Mouse (Mus musculus) intestine, postnatal 0 days (tissue): ENCODE data around the gene Clec1a. TPM values are rescaled to one million over a fixed set of nuclear protein-coding genes. Genes with fewer than 3 reads are reported as not detected.

Experiments
- ATAC-seq: fragments of 200-750 bp; cut with Nextera tagmentation; 2 replicates; pipeline ENCODE4 v1.8.0; 2017; ENCODE audit warnings: mild to moderate bottlenecking, moderate TSS enrichment, moderate library complexity
- H3K27ac ChIP-seq: fragments of 300-500 bp; sonication (generic); 2 replicates; pipeline ENCODE4 v1.5.1; 2014; ENCODE audit warnings: mild to moderate bottlenecking, low read depth, low read length, moderate library complexity
- H3K27me3 ChIP-seq: fragments of 300-500 bp; sonication (generic); replicated peaks from 2 replicates; pipeline ENCODE4 v1.6.1; 2014; ENCODE audit warnings: low read length, mixed read lengths; ENCODE audit not compliant: control insufficient read depth, insufficient read depth
- H3K36me3 ChIP-seq: fragments of 300-500 bp; sonication (generic); 2 replicates; pipeline ENCODE4 v1.6.1; 2014; ENCODE audit warnings: mild to moderate bottlenecking, moderate library complexity; ENCODE audit not compliant: control insufficient read depth, insufficient read depth
- H3K4me1 ChIP-seq: fragments of 300-500 bp; sonication (generic); replicated peaks from 2 replicates; pipeline ENCODE4 v1.6.1; 2014; ENCODE audit warnings: antibody characterized with exemption, low read length, mixed read lengths; ENCODE audit not compliant: control insufficient read depth, insufficient read depth
- H3K4me2 ChIP-seq: fragments of 300-500 bp; sonication (generic); replicated peaks from 2 replicates; pipeline ENCODE4 v1.6.1; 2014; ENCODE audit warnings: low read depth, mild to moderate bottlenecking, moderate library complexity
- H3K4me3 ChIP-seq: fragments of 300-500 bp; sonication (generic); 2 replicates; pipeline ENCODE4 v1.5.1; 2014; ENCODE audit warnings: low read depth, low read length
- H3K9ac ChIP-seq: fragments of 300-500 bp; sonication (generic); 2 replicates; pipeline ENCODE4 v1.6.1; 2014; ENCODE audit warnings: mild to moderate bottlenecking, low read depth, low read length
- H3K9me3 ChIP-seq: fragments of 300-500 bp; sonication (generic); 2 replicates; pipeline ENCODE4 v1.6.1; 2016; ENCODE audit warnings: mixed run types; ENCODE audit not compliant: control insufficient read depth
- CTCF ChIP-seq: sonication (generic); IDR thresholded peaks from 2 replicates; pipeline ENCODE4 v1.5.1; 2016; ENCODE audit warnings: low read depth, mild to moderate bottlenecking, control low read depth, antibody characterized with exemption, moderate library complexity
- WGBS: fragments of 180-500 bp; shearing (Covaris S2); extraction: QIAGEN DNeasy Blood & Tissue Kit; methylation state at CpG from one replicate; pipeline ENCODE4 v1.1.7; 2014; 5-methylcytosine and 5-hydroxymethylcytosine counted together
- polyA plus RNA-seq: library from polyadenylated mRNA; unstranded; fragments of >200 nt; fragmentation: Nextera tagmentation; extraction: Ambion mirVana; gene quantifications from 2 replicates; pipeline ENCODE4 v1.2.1, GENCODE M21; 2015

The Clec1a gene
- polyA plus RNA-seq, 1 experiment from 2014 or later: 2.7 TPM

GRCm38 (mm10) chr6:129427281-129427680 lies 24.5 kb downstream of the Clec1a start:
- Histone ChIP-seq H3K4me2 (no peak overlapping the region), H3K9ac (no peak overlapping the region), H3K9me3 (no peaks in the 10 kb centered on the region), H3K27ac (no peak overlapping the region), H3K4me1 (no peaks in the 10 kb centered on the region), H3K27me3 (no peaks in the 10 kb centered on the region), H3K36me3 (no peaks in the 10 kb centered on the region), H3K4me3 (no peak overlapping the region)
- ATAC-seq: no peak
- TF ChIP-seq CTCF: no peak
- WGBS: 77% methylated on average over 4 of the region's 4 CpGs

- no peaks in the 10 kb centered on the region for H3K9me3 ChIP-seq
- no peak overlapping the region for H3K27ac ChIP-seq
- no peak for TF ChIP-seq CTCF
- H3K4me2 ChIP-seq: no peak overlapping the region
- no peak overlapping the region for H3K4me3 ChIP-seq
- ATAC-seq: no peak
- 30% methylated on average over 5 of the region's 5 CpGs for WGBS
- H3K36me3 ChIP-seq: no peaks in the 10 kb centered on the region
- H3K4me1 ChIP-seq: no peaks in the 10 kb centered on the region
- no peaks in the 10 kb centered on the region for H3K27me3 ChIP-seq
- H3K9ac ChIP-seq: no peak overlapping the region
These were observed 26.0 kb downstream of the Clec1a start for GRCm38 (mm10) chr6:129425812-129426211.

GRCm38 (mm10) chr6:129425217-129425616 lies 26.6 kb downstream of the Clec1a start:
- Histone ChIP-seq H3K4me2 (no peak overlapping the region), H3K9me3 (no peaks in the 10 kb centered on the region), H3K4me3 (no peak overlapping the region), H3K4me1 (no peaks in the 10 kb centered on the region), H3K27ac (no peak overlapping the region), H3K36me3 (no peaks in the 10 kb centered on the region), H3K9ac (no peak overlapping the region), H3K27me3 (no peaks in the 10 kb centered on the region)
- no peak for TF ChIP-seq CTCF
- 33% methylated on average over 5 of the region's 5 CpGs for WGBS
- ATAC-seq: no peak

- peak; percentile 83 for ATAC-seq
- Histone ChIP-seq H3K27me3 (no peaks in the 10 kb centered on the region), H3K4me1 (no peaks in the 10 kb centered on the region), H3K4me2 (no peak overlapping the region), H3K36me3 (no peaks in the 10 kb centered on the region), H3K9ac (no peak overlapping the region), H3K9me3 (no peaks in the 10 kb centered on the region), H3K27ac (no peak overlapping the region), H3K4me3 (no peak overlapping the region)
- peak; percentile 92 for TF ChIP-seq CTCF
- WGBS: 26% methylated on average over 1 of the region's 1 CpGs
These were observed 28.1 kb downstream of the Clec1a start for GRCm38 (mm10) chr6:129423734-129424072.

- Histone ChIP-seq H3K9ac (no peak overlapping the region), H3K27me3 (no peaks in the 10 kb centered on the region), H3K27ac (no peak overlapping the region), H3K4me3 (no peak overlapping the region), H3K4me2 (no peak overlapping the region), H3K4me1 (no peaks in the 10 kb centered on the region), H3K9me3 (no peaks in the 10 kb centered on the region), H3K36me3 (no peaks in the 10 kb centered on the region)
- no peak for TF ChIP-seq CTCF
- ATAC-seq: peak; percentile 80
- WGBS: 53% methylated on average over 4 of the region's 4 CpGs
These were observed 28.6 kb downstream of the Clec1a start for GRCm38 (mm10) chr6:129423040-129423733.

GRCm38 (mm10) chr6:129422311-129422710 lies 29.5 kb downstream of the Clec1a start:
- Histone ChIP-seq H3K36me3 (no peaks in the 10 kb centered on the region), H3K27ac (no peak overlapping the region), H3K9ac (no peak overlapping the region), H3K4me1 (no peaks in the 10 kb centered on the region), H3K27me3 (no peaks in the 10 kb centered on the region), H3K4me2 (no peak overlapping the region), H3K9me3 (no peaks in the 10 kb centered on the region), H3K4me3 (no peak overlapping the region)
- no peak for TF ChIP-seq CTCF
- WGBS: 43% methylated on average over 3 of the region's 3 CpGs
- no peak for ATAC-seq

GRCm38 (mm10) chr6:129414177-129414576 lies 37.6 kb downstream of the Clec1a start:
- H3K36me3 ChIP-seq: no peaks in the 10 kb centered on the region
- no peak overlapping the region for H3K9ac ChIP-seq
- no peak for TF ChIP-seq CTCF
- WGBS: 42% methylated on average over 1 of the region's 1 CpGs
- no peak for ATAC-seq
- H3K27ac ChIP-seq: no peak overlapping the region
- H3K4me2 ChIP-seq: no peak overlapping the region
- no peaks in the 10 kb centered on the region for H3K27me3 ChIP-seq
- H3K4me3 ChIP-seq: no peak overlapping the region
- H3K4me1 ChIP-seq: no peaks in the 10 kb centered on the region
- no peaks in the 10 kb centered on the region for H3K9me3 ChIP-seq
